Mouse (Mus musculus): ENCODE data around the gene Gm7168. TPM values are rescaled to one million over a fixed set of nuclear protein-coding genes. Genes with fewer than 3 reads are reported as not detected.

Gm7168 gene
- not detected in 2 replicates for polyA plus RNA-seq (2012; rRNA removed; ENCODE audit: low replicate concordance)

DNA sequence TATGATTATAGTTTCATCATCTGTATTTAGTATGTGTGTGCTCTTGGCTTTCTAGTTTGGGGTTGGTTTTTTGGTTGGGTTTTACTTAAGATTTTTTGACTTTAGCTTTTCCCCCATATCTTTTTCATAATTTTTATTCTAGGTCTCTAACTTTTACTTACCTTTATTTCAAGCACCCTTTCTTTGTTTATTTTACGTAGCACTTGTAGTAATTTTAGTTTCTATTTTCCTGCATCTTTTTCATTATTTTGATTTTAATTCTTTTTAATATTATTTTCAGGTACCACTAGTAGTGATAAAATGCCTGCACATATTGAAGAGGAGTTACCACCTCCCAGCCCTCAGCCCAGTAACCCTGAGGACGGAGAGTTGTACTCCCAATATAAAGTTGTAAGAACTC lies at the start of gene Gm7168:
Gene Gm7168, plus strand, starts transcription at position 301 of the 400 bp plus-strand sequence.

Other genes starting within 250 kb of the Gm7168 start
- gene Afdn, start 187.8 kb upstream of the Gm7168 start, polyA plus RNA-seq (2012; rRNA removed; ENCODE audit: low replicate concordance): 49.7 and 83.0 TPM in 2 replicates
- gene Tcte2, start 186.5 kb upstream of the Gm7168 start, polyA plus RNA-seq (2012; rRNA removed; ENCODE audit: low replicate concordance): 2.2 and 3.0 TPM in 2 replicates
- gene Gm7356, start 55.3 kb downstream of the Gm7168 start, polyA plus RNA-seq (2012; rRNA removed; ENCODE audit: low replicate concordance): not detected in 2 replicates
- gene Gm7358, start 111.2 kb downstream of the Gm7168 start, polyA plus RNA-seq (2012; rRNA removed; ENCODE audit: low replicate concordance): not detected in 2 replicates